Mouse (Mus musculus) CH12.LX (cell line): ENCODE results near the gene Dolk. TPM values are rescaled to one million over a fixed set of nuclear protein-coding genes. Genes with fewer than 3 reads are reported as not detected.

Experiments
- DNase-seq: peaks from one replicate; pipeline ENCODE4 v3.0.0-alpha.2; 2013; ENCODE audit errors: extremely low read depth
- H3K27ac ChIP-seq: 2 replicates; pipeline ENCODE4 v1.5.1; 2012; ENCODE audit warnings: low read depth, mild to moderate bottlenecking, control low read depth, moderate library complexity; ENCODE audit not compliant: insufficient read depth
- H3K27me3 ChIP-seq: replicated peaks from 2 replicates; pipeline ENCODE3; 2012; ENCODE audit warnings: inconsistent platforms
- H3K36me3 ChIP-seq, 2 experiments: replicated peaks in 1 of 2; 2 replicates each; pipeline versions ENCODE3 to v1.6.1; 2012; ENCODE audit warnings: inconsistent platforms in 1 of 2, low read length in 1 of 2, mild to moderate bottlenecking in 1 of 2, mixed read lengths in 1 of 2, moderate library complexity in 1 of 2; ENCODE audit not compliant: control insufficient read depth in 1 of 2, insufficient read depth in 1 of 2
- H3K4me1 ChIP-seq, 2 experiments: 2 replicates each; pipeline ENCODE4 v1.6.1; 2012; ENCODE audit warnings: inconsistent platforms in 1 of 2, moderate library complexity in 1 of 2; ENCODE audit not compliant: insufficient read depth in 2 of 2, control insufficient read depth in 1 of 2
- H3K4me2 ChIP-seq: 2 replicates; pipeline ENCODE4 v1.6.1; 2012; ENCODE audit warnings: low read depth, mild to moderate bottlenecking, control low read depth; ENCODE audit not compliant: poor library complexity, insufficient read depth, severe bottlenecking
- H3K4me3 ChIP-seq, 3 experiments: fragments of 150-350 bp in 1 of 3; sonication (generic) in 1 of 3; replicated peaks in 1 of 3; 2 replicates each; pipeline versions ENCODE3 to v1.5.1; 2011 to 2012; ENCODE audit warnings: low read depth in 2 of 3, low read length in 2 of 3, mild to moderate bottlenecking in 2 of 3, moderate library complexity in 2 of 3, control low read depth in 1 of 3, improper control_type of control experiment in 1 of 3, inconsistent platforms in 1 of 3, mixed read lengths in 1 of 3; ENCODE audit not compliant: poor library complexity in 1 of 3
- H3K79me2 ChIP-seq: replicated peaks from 2 replicates; pipeline ENCODE4 v1.6.1; 2012; ENCODE audit warnings: mild to moderate bottlenecking, moderate library complexity; ENCODE audit not compliant: control insufficient read depth, poor library complexity, insufficient read depth, severe bottlenecking; ENCODE audit errors: extremely low read depth
- H3K9ac ChIP-seq: 2 replicates; pipeline ENCODE4 v1.6.1; 2012; ENCODE audit warnings: low read depth, mild to moderate bottlenecking, control low read depth, moderate library complexity; ENCODE audit not compliant: insufficient read depth
- H3K9me3 ChIP-seq: replicated peaks from 2 replicates; pipeline ENCODE3; 2012; ENCODE audit warnings: low read length, inconsistent platforms, mixed read lengths
- CHD1 ChIP-seq: IDR thresholded peaks from 2 replicates; pipeline ENCODE4 v1.6.1; 2012; ENCODE audit warnings: low read depth, low read length, improper control_type of control experiment, inconsistent platforms
- E2F4 ChIP-seq: IDR thresholded peaks from 2 replicates; pipeline ENCODE4 v1.6.1; 2011; ENCODE audit warnings: low read depth, low read length, improper control_type of control experiment; ENCODE audit not compliant: insufficient replicate concordance
- EP300 ChIP-seq: IDR thresholded peaks from 2 replicates; pipeline ENCODE4 v1.6.1; 2011; ENCODE audit warnings: low read length, improper control_type of control experiment
- HCFC1 ChIP-seq: IDR thresholded peaks from 2 replicates; pipeline ENCODE4 v1.6.1; 2012; ENCODE audit warnings: low read depth, mild to moderate bottlenecking, inconsistent platforms, low read length, improper control_type of control experiment
- JUND ChIP-seq: conservative IDR thresholded peaks from 2 replicates; pipeline ENCODE4 v1.6.1; 2011; ENCODE audit warnings: low read depth, low read length, improper control_type of control experiment
- MAFK ChIP-seq: IDR thresholded peaks from 2 replicates; pipeline ENCODE4 v1.6.1; 2011; ENCODE audit warnings: low read length, improper control_type of control experiment; ENCODE audit not compliant: insufficient replicate concordance
- MAZ ChIP-seq: IDR thresholded peaks from 2 replicates; pipeline ENCODE4 v1.6.1; 2012; ENCODE audit warnings: low read depth, mild to moderate bottlenecking, inconsistent platforms, low read length, improper control_type of control experiment, moderate library complexity
- MEF2A ChIP-seq: IDR thresholded peaks from 2 replicates; pipeline ENCODE4 v1.6.1; 2014; ENCODE audit warnings: low read depth, mild to moderate bottlenecking, inconsistent platforms, low read length, improper control_type of control experiment, borderline replicate concordance
- MXI1 ChIP-seq: IDR thresholded peaks from 2 replicates; pipeline ENCODE4 v1.6.1; 2011; ENCODE audit warnings: mild to moderate bottlenecking, low read depth, low read length, improper control_type of control experiment
- NELFE ChIP-seq: IDR thresholded peaks from 2 replicates; pipeline ENCODE4 v1.6.1; 2011; ENCODE audit warnings: low read depth, low read length, improper control_type of control experiment
- NRF1 ChIP-seq: IDR thresholded peaks from 2 replicates; pipeline ENCODE4 v1.6.1; 2014; ENCODE audit warnings: low read depth, mild to moderate bottlenecking, inconsistent platforms, low read length, improper control_type of control experiment, moderate library complexity
- POLR2AphosphoS2 ChIP-seq: IDR thresholded peaks from 2 replicates; pipeline ENCODE4 v1.6.1; 2011; ENCODE audit warnings: low read depth, low read length, improper control_type of control experiment
- RAD21 ChIP-seq: IDR thresholded peaks from 2 replicates; pipeline ENCODE4 v1.6.1; 2011; ENCODE audit warnings: low read depth, mild to moderate bottlenecking, low read length, improper control_type of control experiment, moderate library complexity
- RCOR1 ChIP-seq: conservative IDR thresholded peaks from 2 replicates; pipeline ENCODE4 v1.6.1; 2012; ENCODE audit warnings: low read depth, mild to moderate bottlenecking, inconsistent platforms, low read length, improper control_type of control experiment
- SIN3A ChIP-seq: IDR thresholded peaks from 2 replicates; pipeline ENCODE4 v1.6.1; 2012; ENCODE audit warnings: low read length, improper control_type of control experiment, inconsistent platforms
- TCF12 ChIP-seq: IDR thresholded peaks from 2 replicates; pipeline ENCODE4 v1.6.1; 2014; ENCODE audit warnings: low read depth, mild to moderate bottlenecking, inconsistent platforms, low read length, improper control_type of control experiment
- UBTF ChIP-seq: IDR thresholded peaks from 2 replicates; pipeline ENCODE4 v1.6.1; 2012; ENCODE audit warnings: low read depth, mild to moderate bottlenecking, inconsistent platforms, low read length, improper control_type of control experiment, moderate library complexity
- USF1 ChIP-seq: IDR thresholded peaks from 2 replicates; pipeline ENCODE4 v1.6.1; 2014; ENCODE audit warnings: low read depth, mild to moderate bottlenecking, inconsistent platforms, low read length, improper control_type of control experiment
- USF2 ChIP-seq: conservative IDR thresholded peaks from 2 replicates; pipeline ENCODE4 v1.6.1; 2011; ENCODE audit warnings: low read depth, low read length, improper control_type of control experiment
- ZC3H11A ChIP-seq: IDR thresholded peaks from 2 replicates; pipeline ENCODE4 v1.6.1; 2012; ENCODE audit warnings: low read depth, mild to moderate bottlenecking, inconsistent platforms, low read length, improper control_type of control experiment
- ZKSCAN1 ChIP-seq: IDR thresholded peaks from 2 replicates; pipeline ENCODE4 v1.6.1; 2012; ENCODE audit warnings: low read depth, inconsistent platforms, low read length, improper control_type of control experiment, borderline replicate concordance
- ZMIZ1 ChIP-seq: IDR thresholded peaks from 2 replicates; pipeline ENCODE4 v1.6.1; 2012; ENCODE audit warnings: low read depth, mild to moderate bottlenecking, inconsistent platforms, low read length, improper control_type of control experiment
- ZNF384 ChIP-seq: IDR thresholded peaks from 2 replicates; pipeline ENCODE4 v1.6.1; 2012; ENCODE audit warnings: low read depth, low read length, improper control_type of control experiment, inconsistent platforms
- dilution Hi-C: fragments of 300-500 bp; cut with MboI; formaldehyde crosslinking; loops from 2 replicates; pipeline ENCODE4 v1.14.3; 2020; ENCODE audit warnings: low sequenced_read_pairs; ENCODE audit not compliant: extremely low pct_unique_long_range_greater_than_20kb, extremely low pct_ligation_motif_present
- in situ Hi-C: fragments of 300-500 bp; cut with MboI; formaldehyde crosslinking; loops from 3 replicates; pipeline ENCODE4 v1.14.3; 2019; ENCODE audit warnings: low sequenced_read_pairs, low pct_ligation_motif_present, low pct_unique_long_range_greater_than_20kb, mixed read lengths
- polyA plus RNA-seq: library from polyadenylated mRNA; unstranded; fragments of >175 nt; gene quantifications from 2 replicates; pipeline ENCODE4 v1.2.1, GENCODE M21; 2012; ENCODE audit warnings: low read depth; ENCODE audit not compliant: insufficient read length
- total RNA-seq, 2 experiments: library from RNA; depleted of rRNA; stranded (reverse); fragments of 300-350 nt in 1 of 2; fragments of >200 nt in 1 of 2; gene quantifications; 2 replicates each; pipeline ENCODE4 v1.2.3; 2012 to 2014

Gene Dolk
- total and polyA plus RNA-seq, 3 experiments = 11.6 to 17.4 (median 11.8) TPM

GRCm38 (mm10) chr2:30323111-30323510, 37.0 kb upstream of the Dolk start:
- Histone ChIP-seq H3K9me3 (no peaks in the 10 kb centered on the region), H3K79me2 (no peaks in the 10 kb centered on the region), H3K9ac (no peak overlapping the region), H3K36me3 (peaks cover 70 to 93% of the 10 kb centered on the region in 2 experiments), H3K4me2 (no peak overlapping the region), H3K27me3 (no peaks in the 10 kb centered on the region), H3K4me1 (no peaks in the 10 kb centered on the region), H3K4me3 (no peak overlapping the region), H3K27ac (no peak overlapping the region)
- in situ Hi-C loops (no loop called here), dilution Hi-C loops (no loop called here)
- TF ChIP-seq ZMIZ1 (no peak), NRF1 (0 out of 2 replicates have a peak, but pooled peaks have one; percentile 36)
- DNase-seq = no peak

- TF ChIP-seq ZKSCAN1 (no peak), ZC3H11A (no peak), TCF12 (no peak), E2F4 (no peak), EP300 (no peak), USF2 (no peak), NRF1 (no peak), HCFC1 (no peak), NELFE (no peak)
- no peak for DNase-seq
- peaks cover 68 to 93% of the 10 kb centered on the region in 2 experiments for H3K36me3 ChIP-seq
- H3K4me3 ChIP-seq = no peak overlapping the region
- H3K27ac ChIP-seq = no peak overlapping the region
- in situ Hi-C loops = no loop called here
- no peaks in the 10 kb centered on the region for H3K27me3 ChIP-seq
- no peak overlapping the region for H3K9ac ChIP-seq
- H3K9me3 ChIP-seq = no peaks in the 10 kb centered on the region
- H3K79me2 ChIP-seq = no peaks in the 10 kb centered on the region
- no peak overlapping the region for H3K4me2 ChIP-seq
- no peaks in the 10 kb centered on the region for H3K4me1 ChIP-seq
- dilution Hi-C loops = no loop called here
Observed at GRCm38 (mm10) chr2:30319260-30319659, 33.1 kb upstream of the Dolk start.

- in situ Hi-C loops (no loop called here), dilution Hi-C loops (no loop called here)
- Histone ChIP-seq H3K4me3 (no peak overlapping the region), H3K9ac (no peak overlapping the region), H3K79me2 (no peaks in the 10 kb centered on the region), H3K4me2 (no peak overlapping the region), H3K4me1 (no peaks in the 10 kb centered on the region), H3K27ac (no peak overlapping the region), H3K27me3 (no peaks in the 10 kb centered on the region), H3K36me3 (peaks cover 63 to 91% of the 10 kb centered on the region in 2 experiments), H3K9me3 (no peaks in the 10 kb centered on the region)
- TF ChIP-seq EP300 = no peak
- TF ChIP-seq NRF1 = no peak
- TF ChIP-seq MEF2A = no peak
- TF ChIP-seq USF1 = no peak
- TF ChIP-seq MAFK = no peak
- TF ChIP-seq UBTF = no peak
- TF ChIP-seq NELFE = no peak
- TF ChIP-seq CHD1 = no peak
- TF ChIP-seq HCFC1 = no peak
- no peak for TF ChIP-seq RAD21
- TF ChIP-seq MAZ = no peak
- no peak for TF ChIP-seq SIN3A
- TF ChIP-seq E2F4 = no peak
- no peak for TF ChIP-seq ZMIZ1
- TF ChIP-seq JUND = no peak
- no peak for TF ChIP-seq POLR2AphosphoS2
- TF ChIP-seq ZNF384 = no peak
- no peak for TF ChIP-seq USF2
- no peak for TF ChIP-seq MXI1
- no peak for TF ChIP-seq RCOR1
- DNase-seq = no peak
Observed at GRCm38 (mm10) chr2:30316955-30317354, 30.8 kb upstream of the Dolk start.
